Mouse (Mus musculus) C3H10T1/2 (cell line): ENCODE data around the gene Rpl18a. TPM values are rescaled to one million over a fixed set of nuclear protein-coding genes. Genes with fewer than 3 reads are reported as not detected.

Source experiments
- polyA plus RNA-seq, 2 experiments: library from polyadenylated mRNA; unstranded; fragments of >200 nt; fragmentation: generic; extraction: Trizol; gene quantifications; one replicate each; pipeline ENCODE4 v1.2.1; 2012; ENCODE audit warnings: missing spikeins in 2 of 2

Rpl18a gene
- polyA plus RNA-seq, result over 10,000 TPM in 1 of 2 experiments, 1,000 to 10,000 TPM in 1; 6,240 to 13,562 TPM

DNA sequence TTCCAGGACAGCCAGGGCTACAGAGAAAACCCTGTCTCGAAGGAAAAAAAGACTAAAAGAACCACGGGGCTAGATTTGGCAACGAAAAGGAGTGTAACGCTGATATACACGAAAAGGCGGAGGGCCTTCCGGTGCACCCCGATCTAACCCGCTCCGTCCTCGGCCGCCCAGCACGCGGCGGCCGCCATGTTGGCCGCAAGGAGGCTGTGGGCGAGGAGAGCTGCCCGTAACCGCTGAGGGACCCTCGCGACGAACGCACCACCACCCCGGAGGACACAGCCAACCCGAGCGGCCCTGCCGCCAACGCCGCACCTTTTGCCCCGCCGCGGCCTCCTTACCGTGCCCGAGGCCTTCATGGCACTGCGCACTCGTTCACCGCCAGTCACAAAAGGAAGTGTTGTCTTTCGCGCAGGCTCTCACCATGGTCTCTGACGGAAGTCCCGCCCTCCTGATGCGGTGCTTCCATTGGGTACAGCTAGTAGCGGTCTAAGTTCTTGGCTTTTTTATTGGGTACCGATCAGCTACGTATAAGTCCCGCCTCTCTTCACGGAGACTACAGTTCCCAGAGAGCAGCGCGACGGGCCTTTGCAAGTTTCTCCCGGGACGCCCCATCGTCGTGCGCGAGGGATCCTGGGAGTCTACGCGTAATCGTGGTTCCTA, at the start of gene Rpl18a:
TSS of gene Rpl18a (minus strand) at position 392 of the 660 bp plus-strand sequence.

DNA sequence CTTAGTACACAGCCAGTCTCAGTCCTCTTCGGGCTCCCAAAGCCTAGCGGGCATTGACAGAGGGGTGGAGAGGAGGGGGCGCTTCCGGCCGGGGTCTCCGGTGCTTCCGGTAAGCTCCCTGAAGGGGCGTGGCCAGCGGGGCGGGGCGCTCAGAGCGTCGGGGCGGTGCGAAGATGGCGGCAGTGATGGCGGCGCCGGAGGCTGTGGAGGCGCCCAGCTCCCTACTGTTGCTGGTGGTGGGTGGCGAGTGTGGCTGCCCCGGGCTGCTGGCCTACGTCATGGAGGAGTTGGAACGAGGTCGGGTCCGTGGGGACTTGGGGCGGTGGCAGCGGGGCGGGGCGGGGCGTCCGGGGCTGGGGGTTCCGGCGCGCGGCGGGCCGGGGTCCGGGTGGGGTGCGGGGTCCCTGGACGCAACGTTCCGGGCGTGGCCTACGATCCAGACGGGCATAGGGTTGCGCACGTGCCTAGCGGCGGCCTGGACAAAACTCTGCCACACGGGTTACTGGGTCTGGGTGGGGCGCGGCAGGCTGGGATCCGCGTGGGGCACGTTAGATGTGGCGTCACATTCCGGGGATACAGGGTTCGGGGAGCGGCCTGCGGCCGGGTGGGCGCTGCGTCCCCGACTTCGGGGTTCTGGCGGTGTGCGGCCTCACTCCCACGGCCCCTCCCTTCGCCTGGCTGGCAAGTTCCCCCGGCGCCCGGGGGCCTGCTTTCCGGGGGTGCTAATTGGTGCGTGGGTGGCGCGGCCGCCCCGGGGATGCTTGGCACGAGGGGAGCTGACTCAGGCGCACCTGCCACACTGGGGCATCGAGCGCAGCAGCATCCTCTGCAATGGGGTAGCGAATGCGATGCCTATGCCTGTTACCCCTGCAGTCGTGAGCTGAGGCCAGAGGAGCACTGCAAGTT, 8.9 kb upstream of the Rpl18a start, which contains the start of gene Map1s:
TSS of gene Map1s (plus strand) at position 102 of the 906 bp plus-strand sequence.

DNA sequence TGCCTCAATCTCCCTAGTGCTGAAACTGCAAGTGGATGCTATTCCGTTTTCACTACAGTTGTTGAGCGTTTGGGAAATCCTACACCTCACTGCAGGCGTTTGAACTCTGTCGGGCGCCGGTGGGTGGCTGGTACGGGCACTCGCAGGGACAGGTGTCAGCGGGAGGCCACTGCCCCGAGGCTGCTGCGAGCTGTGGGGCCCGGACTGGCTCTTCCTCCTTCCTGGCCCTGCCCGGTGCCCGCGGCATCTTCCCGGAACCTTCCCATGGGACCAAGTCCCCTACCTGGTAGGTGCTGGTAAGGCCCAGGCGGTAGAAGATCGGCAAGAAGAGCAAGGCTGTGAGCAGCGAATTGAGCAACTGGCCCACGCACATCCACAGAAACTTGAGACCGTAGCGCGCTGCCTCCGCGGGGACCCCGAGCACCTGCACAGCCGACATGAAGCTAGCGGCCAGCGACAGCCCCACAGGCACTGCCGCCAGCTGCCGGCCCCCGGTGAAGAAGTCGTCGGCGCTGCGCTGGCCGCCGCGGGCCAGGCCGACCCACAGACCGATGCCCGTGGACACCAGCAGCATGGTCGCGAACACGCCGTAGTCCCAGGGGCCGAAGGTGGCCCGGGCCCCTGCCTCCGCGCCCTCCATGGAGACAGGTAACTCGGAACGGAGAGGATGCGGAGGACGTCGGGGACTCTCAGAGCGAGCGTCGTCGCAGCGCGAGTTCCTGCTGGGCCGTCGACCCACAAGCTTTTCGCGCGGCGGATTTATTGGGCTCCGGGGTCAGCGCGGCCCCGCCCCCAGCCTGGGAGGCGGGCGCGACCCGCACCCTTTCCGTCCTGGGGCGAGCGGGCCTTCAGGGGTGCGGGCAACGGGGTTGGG, 5.0 kb downstream of the Rpl18a start, which contains the start of gene Slc5a5:
TSS of gene Slc5a5 (minus strand) at position 736 of the 874 bp plus-strand sequence.

DNA sequence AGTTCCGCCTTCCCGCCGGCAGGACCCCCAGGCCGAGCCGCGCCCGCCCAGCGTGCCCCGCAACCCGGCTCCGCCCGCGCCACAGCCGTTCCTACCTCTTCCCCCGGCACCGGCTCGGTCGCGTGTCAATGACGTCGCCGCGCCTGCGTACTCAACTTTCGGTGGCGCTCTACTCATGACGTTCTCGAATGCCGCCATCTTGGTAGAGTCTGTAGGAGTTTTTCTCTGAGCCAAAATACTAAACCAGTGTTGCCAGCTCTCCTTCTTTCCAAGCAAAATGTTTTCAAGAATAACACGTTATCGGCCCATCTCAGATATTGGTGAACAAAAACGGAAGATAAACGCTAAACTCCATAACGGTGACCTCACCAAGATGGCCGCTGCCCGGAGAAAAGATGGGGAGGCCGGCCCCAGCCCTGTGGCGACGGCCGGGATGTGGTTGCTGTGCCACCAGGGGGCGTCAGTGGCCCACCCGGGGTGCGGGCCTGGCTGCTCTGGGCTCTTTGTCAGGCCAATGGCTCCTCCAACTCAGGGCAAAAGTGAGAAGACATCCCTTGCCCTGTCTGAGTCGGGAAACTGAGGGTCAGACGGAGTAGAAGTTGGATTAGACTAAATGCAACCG, 23.7 kb downstream of the Rpl18a start, which contains the start of gene Ccdc124:
TSS of gene Ccdc124 (minus strand) at position 572 of the 622 bp plus-strand sequence.

DNA sequence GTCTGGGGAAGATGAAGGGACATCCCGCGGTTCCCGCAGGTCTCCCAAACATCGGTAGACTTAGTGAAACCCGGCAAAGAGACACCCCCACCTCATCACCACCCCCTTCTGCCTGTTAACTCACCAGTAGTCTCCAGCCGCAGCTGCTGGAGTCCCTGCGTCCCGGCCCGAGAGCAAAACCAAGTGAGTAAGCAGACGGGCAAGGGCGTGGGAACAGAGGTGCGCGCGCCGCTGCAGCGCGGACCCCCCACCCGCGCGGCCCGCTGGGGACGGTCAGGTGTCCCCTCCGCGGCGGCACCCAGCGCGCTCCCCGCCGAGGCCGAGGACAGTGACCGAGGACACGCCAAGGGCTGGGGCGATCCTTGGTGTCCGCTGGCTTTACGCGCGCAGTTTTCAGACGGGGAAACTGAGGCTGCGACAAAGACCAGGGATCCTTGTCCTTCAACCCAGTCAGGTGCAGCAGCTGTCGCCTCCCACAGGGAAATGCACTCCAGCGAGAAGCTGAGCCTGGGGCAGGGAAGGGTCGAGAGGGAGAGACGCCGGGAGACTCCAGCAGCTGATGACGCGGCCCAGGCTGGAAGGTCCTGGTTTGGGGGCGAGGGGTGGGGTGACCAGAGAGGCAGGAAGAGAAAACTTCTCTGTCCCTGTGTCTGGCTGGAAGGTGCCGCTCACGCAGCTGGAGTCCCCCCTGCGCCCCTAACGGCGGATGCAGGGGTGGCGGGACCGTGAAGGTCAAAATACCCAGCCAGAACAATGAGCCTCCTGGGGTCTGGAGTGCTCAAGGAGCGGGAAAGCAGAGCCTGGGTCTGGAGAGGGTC, 34.2 kb downstream of the Rpl18a start, which contains the start of gene Kcnn1:
TSS of gene Kcnn1 (minus strand) at position 435 of the 818 bp plus-strand sequence.

Other genes starting within 250 kb of the Rpl18a start
- 10 to 100 TPM; 20.7 to 45.2 TPM for gene Pgpep1, start 237.0 kb downstream of the Rpl18a start, polyA plus RNA-seq
- 100 to 1,000 TPM; 194 to 446 TPM for gene Lsm4, start 224.2 kb downstream of the Rpl18a start, polyA plus RNA-seq
- 100 to 1,000 TPM in 1 of 2 experiments, 10 to 100 TPM in 1; 87.4 to 175 TPM for gene Jund, start 198.5 kb downstream of the Rpl18a start, polyA plus RNA-seq
- under 1 TPM; under 0.01 to 0.04 TPM for gene Iqcn, start 194.0 kb downstream of the Rpl18a start, polyA plus RNA-seq
- under 1 TPM; 0.04 to 0.15 TPM for gene Gm3336, start 178.9 kb downstream of the Rpl18a start, polyA plus RNA-seq
- under 1 TPM; 0.01 to 0.04 TPM for gene Pde4c, start 173.7 kb downstream of the Rpl18a start, polyA plus RNA-seq
- 10 to 100 TPM in 1 of 2 experiments, 1 to 10 TPM in 1; 7.4 to 25.3 TPM for gene Rab3a, start 142.7 kb downstream of the Rpl18a start, polyA plus RNA-seq
- 100 to 1,000 TPM in 1 of 2 experiments, 10 to 100 TPM in 1; 80.0 to 154 TPM for gene Mpv17l2, start 136.5 kb downstream of the Rpl18a start, polyA plus RNA-seq
- 100 to 1,000 TPM in 1 of 2 experiments, 10 to 100 TPM in 1; 43.0 to 149 TPM for gene Pik3r2, start 120.7 kb downstream of the Rpl18a start, polyA plus RNA-seq
- 10 to 100 TPM in 1 of 2 experiments, 1 to 10 TPM in 1; 10.0 to 26.6 TPM for gene Mast3, start 92.4 kb downstream of the Rpl18a start, polyA plus RNA-seq
- under 1 TPM; 0.30 to 0.48 TPM for gene Il12rb1, start 89.0 kb downstream of the Rpl18a start, polyA plus RNA-seq
- 10 to 100 TPM in 1 of 2 experiments, 1 to 10 TPM in 1; 1.1 to 13.3 TPM for gene Arrdc2, start 57.7 kb downstream of the Rpl18a start, polyA plus RNA-seq
- gene Kcnn1, start 34.2 kb downstream of the Rpl18a start, polyA plus RNA-seq, result 1 to 10 TPM; 1.0 to 8.4 TPM
- 100 to 1,000 TPM in 1 of 2 experiments, 10 to 100 TPM in 1; 80.3 to 212 TPM for gene Ccdc124, start 23.5 kb downstream of the Rpl18a start, polyA plus RNA-seq
- under 1 TPM; 0.06 to 0.31 TPM for gene Slc5a5, start 4.7 kb downstream of the Rpl18a start, polyA plus RNA-seq
- gene Map1s, start 8.5 kb upstream of the Rpl18a start, polyA plus RNA-seq, result 10 to 100 TPM; 34.0 to 47.7 TPM